Mouse (Mus musculus) heart, adult 2 months (tissue): ENCODE data around the gene Rhbdf1.

Experiments
- CTCF ChIP-seq: fragments of 200-600 bp; IDR thresholded peaks from 2 replicates; pipeline ENCODE4 v1.8.1; 2022; ENCODE audit warnings: antibody characterized with exemption, mild to moderate bottlenecking, moderate library complexity
- POLR2A ChIP-seq: fragments of 200-500 bp; IDR thresholded peaks from 2 replicates; pipeline ENCODE4 v1.6.1; 2011; ENCODE audit warnings: mild to moderate bottlenecking, low read depth, low read length, control low read depth; ENCODE audit not compliant: insufficient read depth

DNA sequence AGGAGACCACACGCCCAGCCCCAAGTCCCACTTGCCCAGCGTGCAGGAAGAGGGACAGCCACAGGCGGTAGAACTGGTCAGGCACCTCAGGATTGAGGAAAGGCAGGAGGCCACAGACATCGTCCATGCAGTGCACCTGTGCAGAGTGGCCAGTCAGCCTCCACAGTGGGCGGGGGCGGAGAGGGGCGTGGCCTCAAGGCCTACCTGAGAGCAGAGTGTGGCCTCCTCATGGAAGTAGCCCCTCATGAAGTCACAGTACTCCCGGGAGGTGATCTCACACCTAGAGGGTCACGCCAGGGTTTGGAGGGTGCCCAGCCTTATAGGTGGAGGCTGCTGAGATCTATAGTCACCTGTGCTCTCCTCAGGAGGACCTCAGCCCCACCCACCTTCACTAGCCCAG lies 11.5 kb downstream of the Rhbdf1 start:
- no peak for TF ChIP-seq POLR2A
- no peak for TF ChIP-seq CTCF
